Mouse (Mus musculus): ENCODE measurements at regions not wholly inside any gene's neighbourhood (a gene's known extent, or its start where the extent isn't known, plus 50 kb on each side); places are given as distances from the start of the nearest gene placed in this dataset.

DNA sequence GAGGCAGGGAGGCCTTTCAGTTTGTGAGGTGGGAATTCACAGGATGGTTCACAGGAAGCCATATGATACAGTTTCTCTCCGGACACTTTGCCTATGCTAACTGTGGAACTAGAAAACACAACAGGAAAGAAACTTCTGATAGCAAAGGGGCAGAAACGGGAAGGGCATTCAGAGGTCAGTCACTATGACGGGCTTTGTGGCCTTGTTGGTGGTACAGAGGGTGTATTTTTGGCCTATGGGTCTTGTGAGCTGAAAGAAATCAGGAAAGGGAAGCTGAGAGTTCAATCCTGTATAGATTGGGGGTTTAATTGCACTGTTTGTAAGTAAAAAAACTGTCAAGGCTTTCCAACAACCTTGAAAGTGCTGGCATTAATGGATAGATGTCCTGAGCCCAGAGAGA, 56.5 kb upstream of the Bmp2 start:
- no peak for ATAC-seq (replicated peaks; ENCODE audit: low FRiP score, poor library complexity, severe bottlenecking)

- ATAC-seq (replicated peaks; ENCODE audit: low FRiP score, poor library complexity, severe bottlenecking) = no peak
Observed at GRCm38 (mm10) chr2:133496389-133496788, 55.6 kb upstream of the Bmp2 start.

DNA sequence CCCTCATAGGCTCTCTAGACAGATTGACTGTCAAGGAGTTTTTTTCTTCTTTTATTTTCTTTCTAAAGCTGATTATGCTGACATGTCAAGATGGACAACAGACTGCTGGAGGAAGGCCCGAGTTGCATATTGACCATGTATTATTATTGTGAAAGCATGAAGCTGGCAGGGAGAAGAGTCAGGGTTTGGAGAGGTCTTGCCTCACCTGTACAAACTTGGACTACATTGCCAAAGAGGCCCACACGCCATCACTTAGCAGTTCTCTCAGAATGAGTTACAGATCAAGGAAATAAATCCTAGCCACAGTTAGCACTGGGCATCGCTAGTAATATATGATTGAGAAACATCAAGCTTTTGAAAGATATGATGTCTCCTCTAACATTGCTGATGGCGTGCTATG, 54.9 kb upstream of the Bmp2 start:
- ATAC-seq (replicated peaks; ENCODE audit: low FRiP score, poor library complexity, severe bottlenecking) = no peak

GRCm38 (mm10) chr2:133497541-133498185, 54.3 kb upstream of the Bmp2 start:
- no peak for ATAC-seq (replicated peaks; ENCODE audit: low FRiP score, poor library complexity, severe bottlenecking)

- ATAC-seq (replicated peaks; ENCODE audit: low FRiP score, poor library complexity, severe bottlenecking) = no peak
Observed at GRCm38 (mm10) chr2:133498186-133498571, 53.8 kb upstream of the Bmp2 start.

DNA sequence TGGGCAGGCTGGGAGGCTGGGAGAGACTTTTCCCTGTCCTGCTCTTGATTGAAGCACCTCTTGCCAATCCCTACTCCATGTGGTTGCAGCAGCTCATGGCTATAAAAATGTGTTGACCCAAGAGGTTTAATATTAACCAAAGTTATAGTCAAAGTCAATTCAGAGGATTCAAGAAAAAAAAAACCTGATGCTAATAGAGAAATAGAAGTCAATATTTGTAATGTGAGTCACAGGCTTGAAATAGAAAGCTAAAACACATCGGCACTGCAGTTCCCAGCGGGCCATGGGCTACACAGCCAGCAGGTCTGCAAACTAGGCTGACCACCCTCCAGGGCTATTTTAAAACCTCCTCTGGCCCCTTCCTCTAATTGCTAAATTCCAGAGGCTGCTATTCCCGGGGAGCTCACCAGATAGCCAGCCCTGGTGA, 53.2 kb upstream of the Bmp2 start:
- no peak for ATAC-seq (replicated peaks; ENCODE audit: low FRiP score, poor library complexity, severe bottlenecking)

DNA sequence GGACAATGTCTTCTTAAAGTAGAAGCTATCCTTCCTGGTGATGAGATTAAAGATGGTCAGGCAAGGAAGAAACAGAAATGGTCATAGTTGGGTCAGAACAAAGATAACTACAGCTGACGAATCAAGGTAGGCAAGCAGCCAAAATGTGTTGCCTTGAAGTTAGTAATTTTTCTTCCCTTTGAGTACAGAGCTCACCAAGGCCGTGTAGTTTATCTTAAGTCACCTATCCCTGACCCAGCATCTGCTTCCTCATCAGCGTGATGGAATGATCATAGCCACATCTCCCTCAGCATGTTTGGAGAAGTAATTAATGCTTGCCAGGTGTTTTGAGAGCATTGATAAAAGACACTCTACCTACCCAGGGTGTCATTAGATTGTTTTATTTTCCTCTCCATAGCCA, 52.1 kb upstream of the Bmp2 start:
- no peak for ATAC-seq (replicated peaks; ENCODE audit: low FRiP score, poor library complexity, severe bottlenecking)

Data from erythroid progenitor cell, adult 5-6 weeks (primary cell).